Mouse (Mus musculus) forebrain, embryonic 12.5 days (tissue): ENCODE data around the gene Surf2. TPM values are rescaled to one million over a fixed set of nuclear protein-coding genes. Genes with fewer than 3 reads are reported as not detected.

Source experiments
- ATAC-seq: fragments of 200-750 bp; cut with Nextera tagmentation; 2 replicates; pipeline ENCODE4 v1.8.0; 2017; ENCODE audit warnings: moderate TSS enrichment; ENCODE audit not compliant: low FRiP score
- H3K27ac ChIP-seq: fragments of 300-500 bp; sonication (generic); 2 replicates; pipeline ENCODE4 v1.5.1; 2016; ENCODE audit warnings: mild to moderate bottlenecking
- H3K27me3 ChIP-seq: fragments of 300-500 bp; sonication (generic); 2 replicates; pipeline ENCODE4 v1.6.1; 2016; ENCODE audit warnings: mild to moderate bottlenecking
- H3K36me3 ChIP-seq: fragments of 300-500 bp; sonication (generic); replicated peaks from 2 replicates; pipeline ENCODE4 v1.6.1; 2016; ENCODE audit warnings: mild to moderate bottlenecking
- H3K4me1 ChIP-seq: fragments of 300-500 bp; sonication (generic); 2 replicates; pipeline ENCODE4 v1.6.1; 2016
- H3K4me2 ChIP-seq: fragments of 300-500 bp; sonication (generic); 2 replicates; pipeline ENCODE4 v1.6.1; 2016; ENCODE audit warnings: mild to moderate bottlenecking, moderate library complexity
- H3K4me3 ChIP-seq: fragments of 300-500 bp; sonication (generic); replicated peaks from 2 replicates; pipeline ENCODE4 v1.5.1; 2016; ENCODE audit warnings: mild to moderate bottlenecking
- H3K9ac ChIP-seq: fragments of 300-500 bp; sonication (generic); 2 replicates; pipeline ENCODE4 v1.6.1; 2016; ENCODE audit warnings: mild to moderate bottlenecking
- H3K9me3 ChIP-seq: fragments of 300-500 bp; sonication (generic); 2 replicates; pipeline ENCODE4 v1.6.1; 2016
- WGBS: fragments of 180-500 bp; shearing (Covaris S2); methylation state at CpG from one replicate; pipeline ENCODE4 v1.1.7; 2016; 5-methylcytosine and 5-hydroxymethylcytosine counted together
- polyA plus RNA-seq: library from polyadenylated mRNA; unstranded; fragments of >200 nt; fragmentation: Nextera tagmentation; extraction: Ambion mirVana; gene quantifications from 2 replicates; pipeline ENCODE4 v1.2.1, GENCODE M21; 2016

Surf2 gene
- polyA plus RNA-seq, 1 experiment from 2014 or later = 50.9 TPM

- Histone ChIP-seq H3K36me3 (peaks cover 59% of the 10 kb centered on the region), H3K4me1 (no peaks in the 10 kb centered on the region), H3K9ac (no peak overlapping the region), H3K27me3 (no peaks in the 10 kb centered on the region), H3K9me3 (no peaks in the 10 kb centered on the region), H3K27ac (no peak overlapping the region), H3K4me2 (no peak overlapping the region), H3K4me3 (no peak overlapping the region)
- no peak for ATAC-seq
- WGBS = 89% methylated on average over 8 of the region's 8 CpGs
These were observed 35.3 kb downstream of the Surf2 start for GRCm38 (mm10) chr2:26951346-26951905.

- H3K4me2 ChIP-seq = no peak overlapping the region
- H3K36me3 ChIP-seq = peaks cover 64% of the 10 kb centered on the region
- no peaks in the 10 kb centered on the region for H3K4me1 ChIP-seq
- no peaks in the 10 kb centered on the region for H3K27me3 ChIP-seq
- WGBS = 93% methylated on average over 4 of the region's 4 CpGs
- no peak overlapping the region for H3K27ac ChIP-seq
- H3K9me3 ChIP-seq = no peaks in the 10 kb centered on the region
- no peak overlapping the region for H3K4me3 ChIP-seq
- H3K9ac ChIP-seq = no peak overlapping the region
- no peak for ATAC-seq
These were observed 36.0 kb downstream of the Surf2 start for GRCm38 (mm10) chr2:26952193-26952592.

DNA sequence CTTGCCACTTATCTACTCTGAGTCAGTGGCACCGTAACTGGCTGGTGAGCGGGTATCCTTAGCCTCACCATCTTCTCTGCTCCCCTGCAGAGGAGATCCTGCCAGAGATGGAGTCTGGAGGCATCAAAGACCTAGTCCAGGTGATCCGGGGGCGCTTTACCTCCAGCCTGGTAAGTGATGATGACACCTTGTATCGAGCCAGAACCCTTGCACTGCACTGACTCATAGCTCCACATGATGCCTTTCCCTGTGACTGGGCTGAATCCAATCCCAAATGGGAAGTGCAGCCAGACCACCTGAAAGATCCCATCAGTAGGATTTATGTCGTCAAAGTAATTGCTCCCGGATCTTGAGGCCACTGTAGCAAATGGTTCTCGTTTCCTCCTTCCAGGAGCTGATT lies 36.7 kb downstream of the Surf2 start:
- ATAC-seq = no peak
- Histone ChIP-seq H3K9me3 (no peaks in the 10 kb centered on the region), H3K27me3 (no peaks in the 10 kb centered on the region), H3K4me1 (no peaks in the 10 kb centered on the region), H3K4me2 (no peak overlapping the region), H3K36me3 (peaks cover 71% of the 10 kb centered on the region), H3K4me3 (no peak overlapping the region), H3K27ac (no peak overlapping the region), H3K9ac (no peak overlapping the region)
- 96% methylated on average over 8 of the region's 8 CpGs for WGBS

- Histone ChIP-seq H3K27ac (no peak overlapping the region), H3K9ac (no peak overlapping the region), H3K9me3 (no peaks in the 10 kb centered on the region), H3K36me3 (peaks cover 87% of the 10 kb centered on the region), H3K27me3 (no peaks in the 10 kb centered on the region), H3K4me1 (no peaks in the 10 kb centered on the region), H3K4me2 (no peak overlapping the region), H3K4me3 (no peak overlapping the region)
- ATAC-seq = no peak
- 88% methylated on average over 2 of the region's 2 CpGs for WGBS
These were observed 38.7 kb downstream of the Surf2 start for GRCm38 (mm10) chr2:26954735-26955395.

DNA sequence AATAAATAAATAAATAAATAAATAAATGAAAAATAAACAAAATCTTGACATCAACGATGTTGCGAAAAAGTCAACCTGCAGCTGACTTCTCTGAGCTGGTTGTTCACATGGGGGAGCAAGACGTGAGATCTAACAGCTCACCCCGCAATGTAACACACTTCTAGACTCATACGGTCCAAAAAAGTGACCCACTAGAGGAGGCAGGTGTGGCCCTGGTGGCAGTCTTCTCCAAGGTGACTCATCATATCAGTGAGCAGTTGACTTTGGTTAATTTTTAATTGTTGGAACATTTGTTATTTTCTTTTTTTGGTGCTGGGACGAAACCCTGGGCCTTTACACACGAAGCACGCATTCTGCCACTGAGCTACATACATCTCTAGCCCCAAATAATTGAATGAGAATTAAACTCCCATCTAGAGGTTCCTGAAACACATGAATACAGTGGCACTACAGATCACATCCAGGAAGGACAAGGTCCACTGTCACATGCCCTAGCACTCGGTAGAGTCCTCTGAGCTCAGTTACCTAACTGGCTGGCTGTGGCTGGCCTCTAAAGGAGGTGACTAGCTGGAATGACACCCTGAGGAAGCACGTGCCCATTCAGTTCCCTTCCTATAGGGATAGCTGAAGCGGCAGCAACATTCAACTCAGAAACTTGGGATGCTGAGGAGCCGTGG lies 40.8 kb downstream of the Surf2 start:
- Histone ChIP-seq H3K4me1 (peaks cover 7% of the 10 kb centered on the region), H3K9ac (no peak overlapping the region), H3K4me3 (no peak overlapping the region), H3K27me3 (no peaks in the 10 kb centered on the region), H3K36me3 (peaks cover 92% of the 10 kb centered on the region), H3K27ac (no peak overlapping the region), H3K4me2 (no peak overlapping the region), H3K9me3 (no peaks in the 10 kb centered on the region)
- ATAC-seq = no peak
- WGBS = 92% methylated on average over 12 of the region's 12 CpGs

- WGBS = 90% methylated on average over 2 of the region's 2 CpGs
- Histone ChIP-seq H3K4me3 (no peak overlapping the region), H3K4me2 (no peak overlapping the region), H3K36me3 (peaks cover 90% of the 10 kb centered on the region), H3K27ac (no peak overlapping the region), H3K9me3 (no peaks in the 10 kb centered on the region), H3K9ac (no peak overlapping the region), H3K27me3 (no peaks in the 10 kb centered on the region), H3K4me1 (peaks cover 11% of the 10 kb centered on the region)
- no peak for ATAC-seq
These were observed 41.3 kb downstream of the Surf2 start for GRCm38 (mm10) chr2:26957488-26957859.

- 76% methylated on average over 4 of the region's 4 CpGs for WGBS
- Histone ChIP-seq H3K4me1 (peaks cover 32% of the 10 kb centered on the region), H3K4me2 (no peak overlapping the region), H3K27me3 (no peaks in the 10 kb centered on the region), H3K9ac (no peak overlapping the region), H3K36me3 (peaks cover 57% of the 10 kb centered on the region), H3K27ac (no peak overlapping the region), H3K9me3 (no peaks in the 10 kb centered on the region), H3K4me3 (no peak overlapping the region)
- ATAC-seq = no peak
These were observed 44.6 kb downstream of the Surf2 start for GRCm38 (mm10) chr2:26960756-26961155.

DNA sequence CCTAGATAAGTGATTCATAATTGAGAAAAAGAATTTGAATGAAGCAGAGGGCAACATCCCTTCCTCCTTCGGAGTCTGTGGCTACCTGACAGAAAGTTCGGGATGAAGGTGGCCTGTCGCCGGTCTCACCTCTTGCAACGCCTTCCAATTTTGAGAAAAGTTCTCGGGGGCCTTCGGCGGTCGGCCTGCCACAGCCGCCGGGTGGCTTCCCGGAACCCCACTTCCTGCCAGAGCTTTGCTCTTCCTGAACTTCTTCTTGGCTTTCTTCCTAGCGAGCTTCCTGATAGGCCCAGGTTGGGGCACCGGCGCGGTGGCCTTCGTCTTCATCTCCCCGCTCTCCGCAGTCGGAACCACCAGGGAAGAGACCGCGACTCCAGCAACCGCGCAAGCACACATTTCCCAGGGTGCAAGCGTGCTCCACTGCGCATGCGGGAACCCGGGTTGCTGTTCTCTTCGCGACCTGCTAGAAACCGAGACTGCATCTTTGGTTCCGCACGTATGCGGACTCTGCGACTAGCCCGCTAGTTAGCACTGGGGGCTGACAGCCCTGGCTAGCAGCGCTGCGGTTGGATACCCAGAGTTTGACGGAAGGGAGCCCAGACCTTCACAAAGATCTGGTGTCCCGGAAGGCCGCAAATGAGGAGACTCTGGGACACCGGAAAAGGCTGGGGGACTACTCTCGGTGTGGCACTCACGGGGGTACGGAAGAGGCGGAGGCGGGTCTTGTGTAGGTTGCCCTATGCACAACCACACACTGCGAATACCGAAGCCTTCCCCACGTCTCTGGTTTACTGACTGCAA lies 48.0 kb downstream of the Surf2 start, which contains the start of gene Rexo4:
Gene Rexo4 (minus strand): TSS at position 464 of the 801 bp plus-strand sequence.
- Histone ChIP-seq H3K36me3 (peaks cover 24% of the 10 kb centered on the region), H3K9me3 (0 out of 2 replicates have a peak, but pooled peaks cover 8% of the 10 kb centered on the region), H3K27me3 (no peaks in the 10 kb centered on the region), H3K4me1 (peaks cover 32% of the 10 kb centered on the region), H3K27ac (peak within 1 kb of the TSS; percentile 98), H3K4me3 (peak within 1 kb of the TSS; percentile 78), H3K9ac (peak within 1 kb of the TSS; percentile 89), H3K4me2 (peak within 1 kb of the TSS; percentile 86)
- peak; percentile 96 for ATAC-seq
- WGBS = under 1% methylated on average over 50 of the region's 50 CpGs

- Histone ChIP-seq H3K27ac (peak overlapping the region; percentile 98), H3K4me1 (peaks cover 32% of the 10 kb centered on the region), H3K9ac (peak overlapping the region; percentile 89), H3K36me3 (peaks cover 19% of the 10 kb centered on the region), H3K4me3 (peak overlapping the region; percentile 78), H3K9me3 (0 out of 2 replicates have a peak, but pooled peaks cover 8% of the 10 kb centered on the region), H3K27me3 (no peaks in the 10 kb centered on the region), H3K4me2 (peak overlapping the region; percentile 86)
- WGBS = 17% methylated on average over 14 of the region's 14 CpGs
- no peak for ATAC-seq
These were observed 48.7 kb downstream of the Surf2 start for GRCm38 (mm10) chr2:26964724-26965370.

- Histone ChIP-seq H3K4me1 (peaks cover 22% of the 10 kb centered on the region), H3K27me3 (no peaks in the 10 kb centered on the region), H3K27ac (no peak overlapping the region), H3K9ac (no peak overlapping the region), H3K36me3 (no peaks in the 10 kb centered on the region), H3K9me3 (0 out of 2 replicates have a peak, but pooled peaks cover 8% of the 10 kb centered on the region), H3K4me2 (no peak overlapping the region), H3K4me3 (no peak overlapping the region)
- ATAC-seq = no peak
- 76% methylated on average over 2 of the region's 2 CpGs for WGBS
These were observed 51.1 kb downstream of the Surf2 start for GRCm38 (mm10) chr2:26967262-26967661.
